Mouse (Mus musculus) small intestine, adult 10 weeks (tissue): Measurements from ENCODE around the gene Sfta2. TPM values are rescaled to one million over a fixed set of nuclear protein-coding genes. Genes with fewer than 3 reads are reported as not detected.

ENCODE experiments used
- polyA plus RNA-seq: library from polyadenylated mRNA; stranded (reverse); fragments of 350-450 nt; fragmentation: Illumina TruSeq; extraction: RNeasy Lipid Tissue Mini Kit (QIAGEN cat#74804); gene quantifications from one replicate; pipeline ENCODE4 v1.2.3, GENCODE M21; 2014; ENCODE audit warnings: low replicate concordance

Gene Sfta2
- polyA plus RNA-seq, result not detected

GRCm38 (mm10) chr17:35601249-35601648 lies at the start of gene Sfta2:
TSS of gene Sfta2 (plus strand) at chr17:35601549.

GRCm38 (mm10) chr17:35551881-35552414 lies 49.4 kb upstream of the Sfta2 start, which contains the start of gene Cdsn:
TSS of gene Cdsn (plus strand) at chr17:35552128.

GRCm38 (mm10) chr17:35567150-35567549 lies 34.2 kb upstream of the Sfta2 start, which contains the start of gene 2300002M23Rik:
TSS of gene 2300002M23Rik (plus strand) at chr17:35567450.

DNA sequence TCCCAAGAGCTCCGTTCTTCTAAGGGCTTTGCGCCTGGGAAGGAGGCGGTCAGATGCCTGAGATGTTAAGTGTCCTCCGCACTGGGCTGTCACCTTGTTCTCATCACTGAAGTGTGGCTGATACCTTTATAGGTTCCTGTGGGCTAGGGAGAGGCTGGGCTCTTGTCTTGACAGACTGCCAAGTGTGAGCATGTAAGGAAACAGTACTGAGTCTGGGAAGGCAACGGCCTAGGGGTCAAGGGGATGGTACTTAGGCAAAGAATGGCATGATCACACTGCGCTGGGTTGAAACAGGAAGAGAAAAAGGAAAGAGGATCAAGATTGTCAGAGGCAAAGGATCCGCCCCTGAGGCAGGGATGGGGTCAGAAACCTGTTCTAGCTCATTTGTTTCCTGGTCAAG lies 25.2 kb downstream of the Sfta2 start, which contains the start of gene Gm9573:
Gene Gm9573, minus strand, starts transcription at position 101 of the 400 bp plus-strand sequence.

GRCm38 (mm10) chr17:35643609-35644236 lies 42.4 kb downstream of the Sfta2 start, which contains the start of gene Mucl3:
TSS of gene Mucl3 (minus strand) at chr17:35643695.

GRCm38 (mm10) chr17:35667334-35668065 lies 66.2 kb downstream of the Sfta2 start, which contains the start of gene Vars2:
TSS of gene Vars2 (minus strand) at chr17:35667592.

GRCm38 (mm10) chr17:35673416-35674035 lies 72.2 kb downstream of the Sfta2 start, which contains the start of gene Gtf2h4:
TSS of gene Gtf2h4 (minus strand) at chr17:35673739.

Other genes starting within 250 kb of the Sfta2 start
- gene H2-Q4, start 221.9 kb upstream of the Sfta2 start, polyA plus RNA-seq, result 51.5 TPM
- gene H2-Q6, start 176.7 kb upstream of the Sfta2 start, polyA plus RNA-seq, result 7.5 TPM
- gene H2-Q7, start 162.4 kb upstream of the Sfta2 start, polyA plus RNA-seq, result 11.4 TPM
- gene H2-Q10, start 131.5 kb upstream of the Sfta2 start, polyA plus RNA-seq, result 2.3 TPM
- gene Pou5f1, start 95.5 kb upstream of the Sfta2 start, polyA plus RNA-seq, result not detected
- gene Tcf19, start 84.7 kb upstream of the Sfta2 start, polyA plus RNA-seq, result 1.3 TPM
- gene Cchcr1, start 84.4 kb upstream of the Sfta2 start, polyA plus RNA-seq, result 0.74 TPM
- gene Psors1c2, start 68.3 kb upstream of the Sfta2 start, polyA plus RNA-seq, result not detected
- not detected for gene Cdsn, start 49.4 kb upstream of the Sfta2 start, polyA plus RNA-seq
- not detected for gene 2300002M23Rik, start 34.1 kb upstream of the Sfta2 start, polyA plus RNA-seq
- not detected for gene Gm9573, start 25.1 kb downstream of the Sfta2 start, polyA plus RNA-seq
- not detected for gene Mucl3, start 42.1 kb downstream of the Sfta2 start, polyA plus RNA-seq
- 0.59 TPM for gene Vars2, start 66.0 kb downstream of the Sfta2 start, polyA plus RNA-seq
- 2.7 TPM for gene Gtf2h4, start 72.2 kb downstream of the Sfta2 start, polyA plus RNA-seq
- 4.8 TPM for gene Ddr1, start 103.1 kb downstream of the Sfta2 start, polyA plus RNA-seq
- gene Ier3, start 220.1 kb downstream of the Sfta2 start, polyA plus RNA-seq, result 3.7 TPM
- gene Flot1, start 221.7 kb downstream of the Sfta2 start, polyA plus RNA-seq, result 3.5 TPM
- 23.6 TPM for gene Tubb5, start 236.8 kb downstream of the Sfta2 start, polyA plus RNA-seq
- gene Mdc1, start 240.0 kb downstream of the Sfta2 start, polyA plus RNA-seq, result 9.7 TPM